Mouse (Mus musculus) ZHBTc4 (cell line): ENCODE data around the gene Dync1i2.

Source experiments
- DNase-seq: peaks from one replicate; pipeline ENCODE4 v3.0.0-alpha.2; 2011; ENCODE audit warnings: low read depth, low spot score

Gene Dync1i2

DNA sequence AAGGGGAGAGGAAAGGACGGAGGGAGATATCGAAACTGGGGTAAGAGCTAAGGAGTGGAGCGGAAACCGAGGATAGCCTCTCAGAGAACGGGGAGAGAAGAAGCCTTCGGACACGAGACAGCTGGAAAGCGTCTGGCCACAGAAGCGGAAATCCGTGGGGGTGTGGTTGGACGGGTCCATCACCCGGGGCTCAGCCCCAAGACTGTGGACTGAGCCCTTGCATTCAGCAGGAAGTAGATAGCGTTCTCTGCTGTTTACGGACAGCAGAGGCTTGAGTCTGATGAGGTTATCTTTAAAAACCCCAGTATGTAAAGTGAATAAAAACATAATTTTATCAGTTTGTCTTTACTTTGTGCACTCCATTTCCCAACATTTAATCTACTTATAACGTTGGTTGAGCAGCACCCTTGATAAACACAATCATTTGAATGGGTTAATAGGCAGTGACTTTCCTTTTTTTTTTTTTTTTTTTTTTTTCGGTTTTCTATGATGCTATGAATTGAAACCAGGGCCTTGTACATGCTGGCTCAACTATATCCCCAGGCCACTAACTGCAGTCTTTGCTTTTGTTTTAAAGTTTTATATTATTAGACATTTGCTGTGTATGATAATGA, 7.6 kb upstream of the Dync1i2 start:
- DNase-seq = no peak

- no peak for DNase-seq
These were observed 2.3 kb upstream of the Dync1i2 start for GRCm38 (mm10) chr2:71209041-71209755.

- DNase-seq = no peak
These were observed 410 bp upstream of the Dync1i2 start for GRCm38 (mm10) chr2:71211096-71211495.

GRCm38 (mm10) chr2:71212360-71212726, 837 bp downstream of the Dync1i2 start:
- no peak for DNase-seq

- DNase-seq = peak; percentile 28
These were observed 9.5 kb downstream of the Dync1i2 start for GRCm38 (mm10) chr2:71221020-71221419.

- DNase-seq = no peak
These were observed 15.9 kb downstream of the Dync1i2 start for GRCm38 (mm10) chr2:71227398-71227797.

- DNase-seq = no peak
These were observed 18.1 kb downstream of the Dync1i2 start for GRCm38 (mm10) chr2:71229603-71230002.

GRCm38 (mm10) chr2:71231951-71232350, 20.4 kb downstream of the Dync1i2 start:
- no peak for DNase-seq

DNA sequence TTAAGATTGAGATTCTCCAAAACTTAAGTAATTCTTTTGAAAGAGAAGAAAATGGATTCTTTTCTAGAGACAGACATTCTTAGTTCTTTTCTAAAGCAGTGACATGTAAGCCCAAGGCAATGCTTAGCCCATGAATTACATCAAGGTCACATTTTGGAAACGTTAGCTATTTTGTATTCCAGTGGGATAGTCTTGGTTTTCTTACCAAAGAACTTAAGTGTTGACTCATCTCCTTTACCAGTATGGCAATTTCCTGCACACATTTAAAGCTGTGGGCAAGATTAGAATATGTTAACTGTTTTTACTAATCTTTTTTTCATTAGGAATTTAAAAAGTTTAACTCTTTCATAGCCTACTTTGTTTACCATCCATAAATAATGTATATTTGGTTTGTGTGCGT, 21.5 kb downstream of the Dync1i2 start:
- no peak for DNase-seq

GRCm38 (mm10) chr2:71235420-71235819, 23.9 kb downstream of the Dync1i2 start:
- no peak for DNase-seq

DNA sequence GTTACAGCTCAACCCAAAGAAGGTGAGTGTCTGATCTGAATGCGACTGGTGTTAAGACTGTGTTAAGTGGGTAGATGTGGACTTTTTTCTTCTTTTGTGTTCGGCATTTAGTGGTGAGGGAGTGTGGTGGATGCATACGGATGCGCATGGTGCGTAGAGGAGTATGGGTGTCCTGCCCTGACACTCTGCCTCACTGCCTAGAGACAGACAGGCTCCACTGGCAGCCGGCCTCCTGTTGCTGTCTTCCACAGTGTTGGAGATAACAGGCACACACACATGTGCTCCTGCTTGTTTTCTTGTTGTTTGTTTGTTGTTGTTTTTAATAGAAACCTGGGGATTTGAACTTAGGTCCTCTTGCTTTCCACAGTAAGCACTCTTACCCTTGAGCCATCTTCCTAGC, 24.5 kb downstream of the Dync1i2 start:
- DNase-seq = no peak

GRCm38 (mm10) chr2:71241505-71241904, 30.0 kb downstream of the Dync1i2 start:
- peak; percentile 21 for DNase-seq

DNA sequence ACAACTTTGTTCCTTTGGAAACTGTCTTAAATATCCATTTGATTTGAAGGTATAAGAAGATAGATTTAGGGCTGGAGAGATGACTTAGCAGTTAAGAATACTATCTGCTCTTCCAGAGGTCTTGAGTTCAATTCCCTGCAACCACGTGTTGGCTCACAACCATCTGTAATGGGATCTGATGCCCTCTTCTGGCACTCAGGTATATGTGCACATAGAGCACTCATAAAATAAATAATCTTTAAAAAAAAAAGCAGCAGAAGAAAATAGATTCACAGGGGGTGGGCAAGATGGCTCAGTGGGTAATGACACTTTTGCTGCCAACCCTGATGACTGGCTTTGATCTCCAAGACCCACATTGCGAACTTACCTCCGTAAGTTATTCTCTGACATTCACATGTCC, 30.7 kb downstream of the Dync1i2 start:
- peak; percentile 36 for DNase-seq

DNA sequence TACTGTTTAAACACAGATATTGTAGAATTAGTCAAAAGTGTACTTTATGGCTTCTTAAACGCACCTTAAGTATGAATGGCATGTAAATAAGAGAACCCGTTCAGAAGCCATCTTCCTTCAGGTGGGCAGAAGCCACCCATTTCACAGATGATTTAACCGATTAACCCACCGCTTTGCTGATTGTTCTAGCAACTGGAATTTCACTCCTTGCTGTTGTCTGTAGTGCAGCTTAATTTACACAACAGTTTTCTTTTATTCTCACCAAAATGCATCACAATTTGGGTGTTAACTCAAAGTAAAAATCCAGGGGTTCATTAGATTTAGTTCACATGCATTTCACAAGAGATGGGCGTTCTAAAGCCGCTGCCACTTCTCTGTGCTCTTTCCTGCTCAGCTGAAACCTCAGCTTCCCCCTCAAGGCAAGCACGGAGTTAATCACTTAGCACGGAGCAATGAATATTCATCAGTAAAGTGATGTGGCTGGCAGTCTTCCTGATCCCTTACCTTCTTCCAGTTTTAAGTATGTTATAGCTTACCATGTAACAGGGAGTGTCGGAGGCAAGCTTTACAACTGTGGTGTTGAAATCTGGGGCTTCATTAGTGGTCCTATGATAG, 31.7 kb downstream of the Dync1i2 start:
- peak; percentile 30 for DNase-seq

DNA sequence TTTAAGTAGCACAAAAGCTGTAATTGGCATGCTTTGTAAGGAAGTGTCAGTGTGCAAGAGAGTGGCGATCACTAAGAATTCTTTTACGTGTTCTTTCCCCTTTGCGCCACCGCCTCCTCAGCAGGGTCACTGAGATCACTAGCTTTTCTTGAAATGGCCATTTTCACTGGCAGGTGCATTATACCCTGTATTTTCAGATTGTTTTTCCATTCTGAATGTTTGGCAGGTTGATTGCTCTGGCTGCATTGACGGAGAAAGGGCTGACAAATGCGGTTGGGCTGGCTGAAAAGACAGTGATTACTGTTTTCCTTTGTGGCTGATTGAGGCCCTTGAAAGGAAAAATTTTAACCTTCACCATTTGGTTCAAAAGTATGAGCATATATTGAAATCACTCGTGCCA, 33.3 kb downstream of the Dync1i2 start:
- no peak for DNase-seq

- no peak for DNase-seq
These were observed 33.9 kb downstream of the Dync1i2 start for GRCm38 (mm10) chr2:71245416-71245815.

GRCm38 (mm10) chr2:71246096-71246495, 34.6 kb downstream of the Dync1i2 start:
- no peak for DNase-seq

DNA sequence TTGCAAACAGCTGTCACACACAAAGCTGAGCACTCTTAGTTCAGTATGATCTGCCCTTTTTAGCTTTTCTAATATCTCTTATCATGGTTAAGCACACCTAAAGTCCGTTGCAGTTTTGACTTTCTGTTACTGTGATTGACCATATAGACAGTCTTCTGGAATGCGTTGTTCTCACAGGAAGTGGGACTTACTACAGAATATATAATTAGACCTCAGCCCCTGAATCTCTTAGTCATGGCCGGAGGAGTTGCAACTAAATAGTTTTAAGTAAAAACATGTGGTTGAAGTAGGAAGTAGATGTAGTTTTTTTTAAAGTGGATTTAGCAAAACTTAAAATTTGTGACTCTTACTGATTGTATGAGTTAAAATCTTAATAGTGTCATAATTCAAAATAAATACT, 36.6 kb downstream of the Dync1i2 start:
- DNase-seq = no peak

- DNase-seq = peak; percentile 51
These were observed 39.3 kb downstream of the Dync1i2 start for GRCm38 (mm10) chr2:71250841-71251240.

DNA sequence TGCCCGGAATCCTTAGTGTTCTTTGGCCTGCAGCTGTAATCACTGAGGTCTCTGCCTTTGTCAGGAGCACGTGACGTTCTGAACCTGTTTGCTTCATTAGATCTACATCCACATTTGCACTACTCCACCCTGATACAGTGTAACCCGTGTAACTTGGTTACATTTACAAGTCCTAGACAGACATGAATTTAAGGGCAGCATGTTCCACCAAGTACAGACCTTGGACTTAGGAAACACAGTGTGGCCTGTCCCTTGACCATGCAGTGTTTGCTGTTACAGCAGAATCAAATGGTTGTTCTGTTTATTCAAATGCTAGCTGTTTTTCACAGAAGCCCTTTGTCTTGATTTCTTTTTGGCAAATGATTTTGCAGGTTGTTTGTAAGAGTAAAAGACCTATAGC, 43.3 kb downstream of the Dync1i2 start:
- no peak for DNase-seq

DNA sequence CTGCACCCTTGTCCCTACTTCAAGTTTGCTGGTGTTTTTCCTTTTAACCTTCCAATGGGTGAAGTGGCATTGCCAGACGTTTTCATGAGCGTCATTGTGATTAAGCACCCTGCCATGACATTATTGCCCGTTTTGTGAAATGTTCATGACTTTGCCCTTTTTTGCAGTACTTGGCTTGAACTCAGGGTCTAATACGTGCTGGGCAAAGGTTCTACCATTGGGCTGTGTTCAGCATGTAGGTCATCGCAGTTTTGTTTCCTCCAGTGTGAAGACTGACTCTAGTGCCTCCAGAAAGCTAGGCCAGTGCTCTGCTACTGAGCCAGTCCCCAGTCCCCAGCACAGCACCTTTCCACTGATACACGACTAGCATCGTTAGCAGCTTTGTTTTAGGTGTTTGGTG, 45.1 kb downstream of the Dync1i2 start:
- DNase-seq = no peak

DNA sequence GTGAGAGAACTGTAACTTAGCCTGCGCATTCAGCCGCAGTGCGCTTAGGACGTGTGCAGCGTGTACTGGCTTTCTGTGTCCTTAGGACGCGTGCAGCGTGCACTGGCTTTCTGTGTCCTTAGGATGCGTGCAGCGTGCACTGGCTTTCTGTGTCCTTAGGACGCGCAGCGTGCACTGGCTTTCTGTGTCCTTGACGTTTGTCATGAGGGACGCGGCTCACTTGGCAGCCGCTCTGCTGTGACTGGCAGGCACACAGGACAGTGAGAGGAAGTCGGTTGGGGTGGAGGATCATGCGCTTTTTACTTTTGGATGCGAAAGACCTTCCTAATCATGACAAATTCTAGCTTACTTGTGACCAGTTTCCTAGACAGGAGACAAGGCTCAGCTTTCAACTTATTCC, 53.1 kb downstream of the Dync1i2 start:
- peak; percentile 32 for DNase-seq

- no peak for DNase-seq
These were observed 57.2 kb downstream of the Dync1i2 start for GRCm38 (mm10) chr2:71268691-71269090.
